Mouse (Mus musculus): Measurements from ENCODE around the gene Thbs4. TPM values are rescaled to one million over a fixed set of nuclear protein-coding genes. Genes with fewer than 3 reads are reported as not detected.

Thbs4 gene
- polyA plus RNA-seq, 1 experiment from 2014 or later, result 38.0 TPM

DNA sequence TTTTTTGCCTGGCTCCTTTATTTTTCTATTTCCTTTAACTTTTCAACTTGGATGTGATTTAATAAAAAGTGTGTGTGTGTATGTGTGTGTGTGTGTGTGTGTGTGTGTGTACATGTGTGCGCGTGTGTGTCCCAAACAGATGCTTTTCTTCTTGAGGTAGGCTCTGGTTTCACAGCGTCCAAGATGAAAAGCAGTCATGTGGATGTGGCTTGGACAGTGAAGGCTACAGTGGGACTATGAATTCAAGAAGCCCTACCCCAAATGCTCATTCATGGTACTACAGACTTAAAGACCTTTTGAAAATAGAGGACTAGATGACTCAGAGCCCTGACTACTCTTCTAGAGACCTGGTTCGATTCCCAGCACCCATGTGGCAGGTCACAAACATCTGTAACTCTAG lies 11.1 kb downstream of the Thbs4 start:
- no peak overlapping the region for H3K4me3 ChIP-seq
- no peaks in the 10 kb centered on the region for H3K9me3 ChIP-seq
- DNase-seq (ENCODE audit: low spot score), result peak; percentile 70
- H3K27ac ChIP-seq, result no peak overlapping the region
- 0 out of 2 replicates have a peak, but pooled peaks cover 5% of the 10 kb centered on the region for H3K4me1 ChIP-seq
- 88% methylated on average over 4 of the region's 4 CpGs for WGBS
- no peaks in the 10 kb centered on the region for H3K27me3 ChIP-seq (ENCODE audit: insufficient read depth, poor library complexity, severe bottlenecking)
- peaks cover 8% of the 10 kb centered on the region; the same call in 1 of the 2 replicates for H3K36me3 ChIP-seq

DNA sequence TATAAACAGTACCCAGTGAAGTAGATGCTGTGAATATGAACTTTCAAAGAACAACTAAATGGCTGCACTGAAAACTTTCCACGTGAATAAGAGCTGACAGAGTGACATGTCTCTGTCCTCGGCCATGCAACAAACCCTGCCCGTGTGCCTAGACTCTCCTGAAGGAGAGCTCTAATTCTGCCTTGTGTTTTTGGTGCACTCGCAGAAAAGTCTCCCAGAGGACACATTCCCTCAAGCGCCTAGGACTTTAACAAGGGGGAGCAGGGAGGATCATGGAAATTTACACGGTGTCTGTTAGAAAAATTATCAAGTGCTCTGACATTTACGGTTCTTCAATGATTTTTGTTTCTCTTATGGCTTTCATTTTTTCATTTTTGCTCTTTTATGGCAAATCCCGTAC lies 13.7 kb downstream of the Thbs4 start:
- WGBS, result 79% methylated on average over 8 of the region's 8 CpGs
- 0 out of 2 replicates have a peak, but pooled peaks cover 5% of the 10 kb centered on the region for H3K4me1 ChIP-seq
- H3K27ac ChIP-seq, result no peak overlapping the region
- H3K27me3 ChIP-seq (ENCODE audit: insufficient read depth, poor library complexity, severe bottlenecking), result no peaks in the 10 kb centered on the region
- no peak overlapping the region for H3K4me3 ChIP-seq
- no peak for DNase-seq (ENCODE audit: low spot score)
- no peaks in the 10 kb centered on the region for H3K9me3 ChIP-seq
- peaks cover 2% of the 10 kb centered on the region; the same call in 1 of the 2 replicates for H3K36me3 ChIP-seq

DNA sequence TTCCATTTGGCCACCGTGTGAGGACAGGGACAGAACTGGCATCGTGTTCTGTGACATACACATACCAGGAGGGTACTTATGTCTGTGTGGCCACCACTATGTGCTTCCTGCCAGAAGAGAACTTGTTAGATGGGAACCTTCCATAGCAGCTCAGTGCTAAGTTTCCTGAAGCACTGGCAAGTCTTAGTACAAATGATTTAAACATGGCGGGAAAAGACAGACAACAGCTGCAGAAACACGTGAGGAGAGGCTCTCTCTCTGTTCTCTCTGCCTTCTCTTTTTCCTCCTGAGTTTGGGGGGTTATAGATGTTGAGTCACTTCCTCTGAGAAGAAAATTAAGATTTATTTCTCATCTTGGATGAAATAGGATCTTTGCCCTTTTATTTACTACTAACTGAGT lies 14.5 kb downstream of the Thbs4 start:
- Histone ChIP-seq H3K9me3 (no peaks in the 10 kb centered on the region), H3K27me3 (ENCODE audit: insufficient read depth, poor library complexity, severe bottlenecking) (no peaks in the 10 kb centered on the region), H3K36me3 (peaks cover 8% of the 10 kb centered on the region; the same call in 1 of the 2 replicates), H3K4me1 (0 out of 2 replicates have a peak, but pooled peaks cover 5% of the 10 kb centered on the region), H3K27ac (no peak overlapping the region), H3K4me3 (no peak overlapping the region)
- WGBS, result 89% methylated on average over 4 of the region's 4 CpGs
- no peak for DNase-seq (ENCODE audit: low spot score)

DNA sequence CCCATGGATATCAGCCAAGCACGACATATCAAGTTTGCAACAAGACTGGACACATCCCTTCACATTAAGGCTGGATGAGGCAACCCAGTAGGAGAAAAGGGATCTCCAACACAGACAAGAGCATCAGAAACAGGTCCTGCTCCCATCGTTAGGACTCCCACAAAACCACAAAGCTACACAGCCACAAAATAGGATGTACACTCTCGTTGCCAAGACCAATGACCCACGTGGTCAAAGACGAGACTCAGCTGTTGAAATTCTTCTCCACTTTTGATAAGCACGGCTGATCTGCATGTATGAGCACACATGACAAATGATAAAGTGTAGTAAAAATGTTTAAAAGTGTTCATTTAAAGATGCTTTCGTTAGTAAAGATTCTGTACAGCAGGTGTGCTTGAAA lies 16.0 kb downstream of the Thbs4 start:
- H3K4me1 ChIP-seq, result 0 out of 2 replicates have a peak, but pooled peaks cover 5% of the 10 kb centered on the region
- no peak for DNase-seq (ENCODE audit: low spot score)
- no peaks in the 10 kb centered on the region for H3K9me3 ChIP-seq
- no peak overlapping the region for H3K4me3 ChIP-seq
- H3K27ac ChIP-seq, result no peak overlapping the region
- 76% methylated on average over 7 of the region's 7 CpGs for WGBS
- no peaks in the 10 kb centered on the region for H3K27me3 ChIP-seq (ENCODE audit: insufficient read depth, poor library complexity, severe bottlenecking)
- H3K36me3 ChIP-seq, result peaks cover 14% of the 10 kb centered on the region; the same call in 1 of the 2 replicates

DNA sequence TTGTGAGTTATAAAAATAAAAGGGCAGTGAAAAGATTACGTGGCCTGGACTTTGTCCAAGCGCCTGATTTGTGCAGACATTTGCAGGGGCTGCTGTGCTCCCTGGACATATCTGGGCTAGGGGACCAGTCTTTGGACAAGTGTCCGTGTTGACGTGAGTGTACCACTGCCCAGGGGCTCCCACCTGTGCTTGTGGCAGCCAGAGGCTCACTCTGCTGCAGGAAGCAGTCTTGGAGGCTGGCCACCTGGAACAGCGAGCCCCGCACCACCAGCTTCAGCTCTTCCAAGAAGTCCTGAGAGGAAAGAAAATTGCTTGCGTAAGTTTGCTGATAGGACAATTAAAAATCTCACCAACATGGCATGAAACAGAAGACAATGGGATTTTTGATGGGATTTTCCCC lies 18.7 kb downstream of the Thbs4 start:
- no peak overlapping the region for H3K27ac ChIP-seq
- no peaks in the 10 kb centered on the region for H3K4me1 ChIP-seq
- H3K27me3 ChIP-seq (ENCODE audit: insufficient read depth, poor library complexity, severe bottlenecking), result no peaks in the 10 kb centered on the region
- H3K9me3 ChIP-seq, result no peaks in the 10 kb centered on the region
- no peak overlapping the region for H3K4me3 ChIP-seq
- H3K36me3 ChIP-seq, result peaks cover 14% of the 10 kb centered on the region; the same call in 1 of the 2 replicates
- no peak for DNase-seq (ENCODE audit: low spot score)
- WGBS, result 78% methylated on average over 7 of the region's 7 CpGs

DNA sequence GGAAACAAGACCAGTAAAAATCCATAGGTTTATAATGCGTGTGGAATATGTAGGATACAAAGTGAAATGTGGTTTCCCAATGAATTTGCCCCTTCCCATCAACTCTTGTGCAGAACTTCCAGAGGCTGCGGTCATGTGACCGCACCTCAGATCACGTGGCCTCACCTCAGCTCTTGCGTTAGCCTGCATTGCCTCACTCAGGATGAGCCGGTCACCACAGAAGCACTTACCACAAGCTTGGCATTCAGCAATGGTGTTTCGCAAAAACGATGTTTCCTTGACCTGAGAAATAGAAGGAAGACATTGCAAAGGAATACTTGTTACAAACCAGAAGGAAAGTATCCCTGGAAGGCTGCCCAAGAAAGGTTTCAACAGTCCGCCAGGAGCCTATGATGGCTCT lies 19.7 kb downstream of the Thbs4 start:
- H3K27ac ChIP-seq, result no peak overlapping the region
- no peaks in the 10 kb centered on the region for H3K27me3 ChIP-seq (ENCODE audit: insufficient read depth, poor library complexity, severe bottlenecking)
- peaks cover 14% of the 10 kb centered on the region; the same call in 1 of the 2 replicates for H3K36me3 ChIP-seq
- no peaks in the 10 kb centered on the region for H3K9me3 ChIP-seq
- WGBS, result 89% methylated on average over 9 of the region's 9 CpGs
- no peaks in the 10 kb centered on the region for H3K4me1 ChIP-seq
- H3K4me3 ChIP-seq, result no peak overlapping the region
- no peak for DNase-seq (ENCODE audit: low spot score)

DNA sequence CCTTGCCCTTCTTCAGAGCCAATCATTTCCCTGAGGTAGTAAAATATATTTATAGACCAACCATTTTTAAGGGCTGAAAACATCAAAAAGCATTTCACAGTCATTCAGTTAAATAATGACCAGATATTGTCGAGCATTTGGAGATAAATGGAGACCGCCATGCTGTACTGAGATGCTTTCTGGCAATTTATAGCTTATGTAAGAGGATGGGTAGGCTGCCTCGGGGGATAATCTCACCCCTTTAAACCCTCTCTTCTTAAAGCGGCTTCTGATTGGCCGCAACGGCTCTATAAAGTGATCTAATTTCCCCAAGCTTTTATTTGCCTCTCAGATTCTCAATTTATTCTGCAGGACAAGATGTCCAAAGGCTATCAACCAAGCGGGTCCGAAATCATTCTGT lies 22.1 kb downstream of the Thbs4 start:
- Histone ChIP-seq H3K36me3 (peaks cover 19% of the 10 kb centered on the region; the same call in 1 of the 2 replicates), H3K27me3 (ENCODE audit: insufficient read depth, poor library complexity, severe bottlenecking) (no peaks in the 10 kb centered on the region), H3K4me1 (no peaks in the 10 kb centered on the region), H3K27ac (no peak overlapping the region), H3K4me3 (no peak overlapping the region), H3K9me3 (no peaks in the 10 kb centered on the region)
- WGBS, result 84% methylated on average over 8 of the region's 8 CpGs
- DNase-seq (ENCODE audit: low spot score), result no peak

DNA sequence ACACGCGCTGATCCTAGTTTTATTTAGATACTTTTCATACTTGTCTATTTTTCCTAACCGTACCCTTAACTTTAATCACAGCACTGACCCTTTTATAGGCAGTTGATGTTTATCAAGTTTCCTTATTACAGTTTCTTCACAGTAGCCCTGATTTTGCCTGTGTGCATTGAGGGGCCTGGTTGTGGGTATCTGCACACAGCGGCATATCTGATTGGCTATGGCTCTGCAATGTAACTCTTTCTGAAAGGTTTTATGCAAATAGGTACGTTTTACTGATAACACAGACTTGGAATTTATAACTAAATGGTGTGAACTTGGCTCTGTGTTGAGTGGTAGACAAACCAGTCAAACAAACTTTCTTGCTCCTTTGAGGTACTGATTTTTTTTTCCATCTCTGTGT lies 23.1 kb downstream of the Thbs4 start:
- no peaks in the 10 kb centered on the region for H3K4me1 ChIP-seq
- 0 out of 2 replicates have a peak, but pooled peaks cover 5% of the 10 kb centered on the region for H3K27me3 ChIP-seq (ENCODE audit: insufficient read depth, poor library complexity, severe bottlenecking)
- H3K36me3 ChIP-seq, result peaks cover 25% of the 10 kb centered on the region
- 86% methylated on average over 5 of the region's 5 CpGs for WGBS
- no peaks in the 10 kb centered on the region for H3K9me3 ChIP-seq
- no peak overlapping the region for H3K4me3 ChIP-seq
- H3K27ac ChIP-seq, result no peak overlapping the region
- no peak for DNase-seq (ENCODE audit: low spot score)

DNA sequence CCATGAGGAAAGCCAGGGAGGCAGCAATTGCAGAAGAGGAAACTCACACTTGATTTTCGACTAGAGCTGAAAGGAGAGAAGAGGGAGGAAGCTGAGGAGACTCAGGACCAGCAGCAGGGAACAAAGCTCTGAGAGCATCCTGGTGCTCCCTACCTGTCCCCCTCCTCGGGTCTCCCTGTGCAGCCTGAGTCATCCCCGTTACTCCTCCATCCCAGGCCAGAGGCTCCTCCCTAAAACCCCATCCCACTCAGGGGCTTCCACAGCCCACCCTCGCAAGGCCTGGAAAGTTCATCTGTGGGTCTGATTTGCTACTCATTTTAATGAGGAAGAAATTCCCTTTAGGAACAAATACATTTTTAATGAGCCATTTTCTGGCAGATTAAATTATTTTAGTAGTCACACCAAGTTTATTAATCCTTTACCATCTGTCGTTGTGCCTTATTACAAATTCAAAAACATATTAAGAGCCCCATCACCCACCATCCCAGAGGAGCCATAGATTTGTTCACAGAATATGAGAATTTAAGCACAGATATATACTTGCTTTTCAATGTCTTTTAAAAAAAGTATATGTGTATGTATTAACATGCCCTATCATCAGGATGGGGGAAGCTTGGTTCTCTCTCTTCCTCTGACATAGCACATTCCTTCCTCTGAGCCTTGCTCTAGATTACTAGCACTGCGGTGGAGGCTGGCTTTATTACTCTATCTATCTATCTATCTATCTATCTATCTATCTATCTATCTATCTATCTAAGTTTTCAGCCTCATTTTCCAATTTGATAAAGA lies 29.0 kb downstream of the Thbs4 start:
- H3K9me3 ChIP-seq, result no peaks in the 10 kb centered on the region
- no peak overlapping the region for H3K4me3 ChIP-seq
- H3K36me3 ChIP-seq, result peaks cover 33% of the 10 kb centered on the region
- WGBS, result 77% methylated on average over 6 of the region's 6 CpGs
- H3K27ac ChIP-seq, result no peak overlapping the region
- no peak for DNase-seq (ENCODE audit: low spot score)
- H3K4me1 ChIP-seq, result no peaks in the 10 kb centered on the region
- H3K27me3 ChIP-seq (ENCODE audit: insufficient read depth, poor library complexity, severe bottlenecking), result peaks cover 12% of the 10 kb centered on the region; the same call in 1 of the 2 replicates

DNA sequence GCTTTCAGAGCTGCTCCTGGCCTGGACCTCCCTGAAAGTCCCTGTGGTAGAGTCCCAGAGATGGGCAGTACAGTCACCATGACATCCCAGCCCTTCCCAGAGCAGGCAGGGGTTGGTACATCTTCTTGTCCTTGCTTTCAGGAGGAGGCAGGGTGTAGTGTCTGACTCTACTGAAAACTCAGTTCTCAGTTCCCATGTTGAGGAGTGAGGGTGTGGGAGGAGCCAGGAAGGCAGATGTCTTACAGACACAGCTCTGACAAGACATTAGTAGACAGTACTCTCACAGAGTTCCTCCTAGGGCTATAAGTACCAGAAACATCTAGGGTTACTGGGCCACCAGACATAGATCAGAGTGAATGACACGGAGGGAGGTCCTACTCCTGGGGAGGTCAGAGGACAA lies 32.3 kb downstream of the Thbs4 start:
- H3K27ac ChIP-seq, result no peak overlapping the region

DNA sequence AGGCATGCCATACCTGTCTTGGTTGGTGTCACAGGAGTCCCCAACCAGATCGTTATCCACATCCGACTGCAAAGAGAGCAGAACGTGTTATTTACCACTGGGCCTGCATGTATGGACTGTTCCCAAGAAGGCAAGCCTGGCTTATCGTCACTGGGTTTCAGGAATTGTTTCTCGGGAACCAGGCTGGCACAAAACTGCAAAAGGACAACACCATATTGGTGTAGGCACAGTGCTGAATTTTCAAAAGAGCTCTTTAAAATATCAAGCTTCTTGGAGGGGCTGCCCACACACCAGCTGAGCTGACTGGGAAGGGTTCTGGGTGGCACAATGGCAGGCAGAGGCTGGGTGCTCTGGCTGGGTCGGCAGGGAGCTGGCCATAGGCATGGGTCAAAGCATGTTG lies 34.1 kb downstream of the Thbs4 start:
- H3K27me3 ChIP-seq (ENCODE audit: insufficient read depth, poor library complexity, severe bottlenecking), result peaks cover 21% of the 10 kb centered on the region
- H3K9me3 ChIP-seq, result no peaks in the 10 kb centered on the region
- H3K4me3 ChIP-seq, result no peak overlapping the region
- H3K4me1 ChIP-seq, result peaks cover 25% of the 10 kb centered on the region
- no peak overlapping the region for H3K27ac ChIP-seq
- H3K36me3 ChIP-seq, result peaks cover 32% of the 10 kb centered on the region; the same call in 1 of the 2 replicates
- no peak for DNase-seq (ENCODE audit: low spot score)
- 84% methylated on average over 6 of the region's 6 CpGs for WGBS

More for the DNA sequence above, 32.3 kb downstream of the Thbs4 start:
- no peak overlapping the region for H3K4me3 ChIP-seq
- H3K9me3 ChIP-seq, result no peaks in the 10 kb centered on the region
- 70% methylated on average over 1 of the region's 1 CpGs for WGBS
- H3K27me3 ChIP-seq (ENCODE audit: insufficient read depth, poor library complexity, severe bottlenecking), result peaks cover 19% of the 10 kb centered on the region
- H3K4me1 ChIP-seq, result peaks cover 21% of the 10 kb centered on the region
- no peak for DNase-seq (ENCODE audit: low spot score)
- H3K36me3 ChIP-seq, result peaks cover 33% of the 10 kb centered on the region

DNA sequence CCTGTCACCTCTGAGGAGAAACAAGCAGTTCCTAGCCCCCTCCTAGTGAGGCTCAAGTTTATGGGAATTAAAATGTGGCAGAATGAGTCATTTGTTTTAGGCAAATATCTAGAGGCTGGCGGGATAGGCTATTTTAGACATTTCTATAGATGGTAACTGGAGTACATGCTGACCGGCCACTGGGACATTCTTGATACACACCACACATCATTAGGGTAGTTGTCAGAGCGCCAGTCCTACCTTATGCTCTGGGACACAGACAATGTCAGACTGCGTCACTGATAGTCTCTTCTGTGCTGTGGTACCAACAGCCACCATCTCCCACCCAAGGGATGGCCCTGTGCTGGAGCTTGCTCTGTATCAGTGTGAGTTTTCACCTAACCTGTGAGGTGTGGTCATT lies 35.5 kb downstream of the Thbs4 start:
- no peak for DNase-seq (ENCODE audit: low spot score)
- H3K9me3 ChIP-seq, result no peaks in the 10 kb centered on the region
- 68% methylated on average over 4 of the region's 4 CpGs for WGBS
- no peak overlapping the region for H3K4me3 ChIP-seq
- H3K27me3 ChIP-seq (ENCODE audit: insufficient read depth, poor library complexity, severe bottlenecking), result peaks cover 33% of the 10 kb centered on the region
- peaks cover 40% of the 10 kb centered on the region; the same call in 1 of the 2 replicates for H3K36me3 ChIP-seq
- peaks cover 25% of the 10 kb centered on the region for H3K4me1 ChIP-seq
- peak overlapping the region; percentile 33; the same call in 1 of the 2 replicates for H3K27ac ChIP-seq

DNA sequence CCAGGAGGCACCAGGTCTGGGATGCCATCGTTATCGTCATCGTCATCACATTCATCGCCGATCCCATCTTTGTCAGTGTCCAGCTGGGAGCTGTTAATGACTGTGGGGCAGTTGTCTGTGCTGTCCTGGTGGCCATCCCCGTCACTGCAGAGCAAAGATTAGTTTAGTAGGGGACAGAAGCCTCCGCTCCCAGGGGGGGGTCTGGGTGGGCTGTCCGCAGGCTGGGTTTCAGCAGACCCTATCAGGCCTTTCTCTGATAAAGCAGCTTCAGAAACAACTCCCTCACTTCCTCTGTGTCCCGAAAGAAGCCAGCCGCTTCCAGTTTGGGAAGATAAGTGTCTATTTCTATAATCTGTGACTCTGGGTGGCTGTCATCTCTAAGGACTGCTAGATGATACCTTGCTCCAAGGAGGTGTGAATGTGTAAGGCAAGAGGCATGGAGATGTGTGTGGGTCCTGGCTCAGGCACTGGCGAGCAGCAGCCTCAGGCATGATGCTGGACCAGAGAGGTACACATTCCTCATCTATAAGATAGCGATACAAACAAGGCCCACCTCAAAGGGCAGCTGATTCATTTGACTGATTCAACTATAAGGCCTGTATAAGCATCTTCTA lies 36.5 kb downstream of the Thbs4 start:
- Histone ChIP-seq H3K27ac (peak overlapping the region; percentile 72), H3K9me3 (no peaks in the 10 kb centered on the region), H3K4me3 (peak overlapping the region; percentile 19; the same call in 1 of the 2 replicates), H3K27me3 (ENCODE audit: insufficient read depth, poor library complexity, severe bottlenecking) (peaks cover 33% of the 10 kb centered on the region), H3K36me3 (peaks cover 45% of the 10 kb centered on the region; the same call in 1 of the 2 replicates), H3K4me1 (peaks cover 25% of the 10 kb centered on the region)
- WGBS, result 20% methylated on average over 12 of the region's 12 CpGs
- peak; percentile 87 for DNase-seq (ENCODE audit: low spot score)
